In the genomic region with DNA sequence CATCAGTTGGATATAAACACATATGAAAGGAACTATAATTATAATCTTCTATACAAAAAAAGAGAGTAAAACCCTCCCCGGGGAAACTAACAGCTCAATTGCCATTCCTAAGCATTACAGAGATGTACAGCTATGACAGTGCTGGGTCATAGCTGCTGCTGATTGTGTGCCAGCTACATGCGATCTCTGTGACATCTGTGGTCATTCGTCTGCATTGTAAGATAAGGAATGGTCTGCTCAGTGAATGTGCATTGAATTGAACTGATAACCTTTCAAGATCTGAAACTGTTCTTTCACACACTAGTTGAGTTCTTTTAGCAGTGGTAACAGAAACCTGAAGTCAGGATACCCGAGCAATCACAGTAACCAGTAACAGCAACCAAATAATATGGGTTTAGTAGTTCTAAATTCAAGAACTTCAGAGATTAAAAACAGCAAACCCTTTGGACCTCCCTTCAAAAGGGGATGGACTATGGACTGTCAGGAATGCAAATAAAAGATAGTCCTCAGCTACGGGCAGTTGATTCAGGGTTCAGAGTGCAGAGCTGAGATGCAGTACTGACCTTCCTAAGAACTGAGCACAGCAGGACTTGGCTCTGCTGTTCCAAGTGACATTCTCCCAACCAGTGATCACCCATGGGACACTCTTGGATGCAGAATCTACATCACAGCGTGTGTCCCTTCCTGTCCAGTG, we compare ENCODE assay signal across 14 mouse cellular contexts.
DNase-seq lines count a peak whose midpoint lies in the region; ATAC-seq and TF ChIP-seq lines count a peak whose summit lies in the region.
"Had no signal": no experiment of that assay in that cellular context is flagged by ENCODE, and none has a peak within 500 bp of the region (broad histone marks: within the 10 kb centered on the region; RNA-seq: fewer than 3 reads in every experiment).

No protein-coding gene starts in this region.

- ATAC-seq in kidney, embryonic 16.5 days (ENCODE audit: low FRiP score, low TSS enrichment) = peak; percentile 54; the same call in 1 of the 2 replicates
- ATAC-seq in liver, embryonic 16.5 days (ENCODE audit: low read depth) = peak; percentile 92
- ATAC-seq in hindbrain, embryonic 16.5 days = no peak

- 62% methylated on average over 6 of the region's 6 CpGs for WGBS in kidney, embryonic 16.5 days
- 19% methylated on average over 6 of the region's 6 CpGs for WGBS in liver, embryonic 16.5 days (ENCODE audit: insufficient replicate concordance)
- 76% methylated on average over 6 of the region's 6 CpGs for WGBS in hindbrain, embryonic 16.5 days

- peak overlapping the region; percentile 0; the same call in 1 of the 2 replicates for H3K4me3 ChIP-seq in bone marrow macrophage, adult 2 months (ENCODE audit: insufficient read depth, low read length)
- H3K4me3 ChIP-seq in kidney, embryonic 16.5 days (ENCODE audit: low read length) = no peak overlapping the region
- no peak overlapping the region for H3K4me3 ChIP-seq in liver, embryonic 16.5 days (ENCODE audit: low read depth, low read length)
- H3K4me3 ChIP-seq in hindbrain, embryonic 16.5 days (ENCODE audit: low read length) = no peak overlapping the region
- H3K4me3 ChIP-seq: embryonic facial prominence, embryonic 13.5 days; forebrain, embryonic 12.5 days had no signal

- peak; percentile 13 for DNase-seq in kidney, adult 11 months
- no peak for DNase-seq in kidney, postnatal 10 days
- DNase-seq in right cerebral cortex, postnatal 25 days = no peak
- DNase-seq in ovary, postnatal 14 days (ENCODE audit: low spot score) = no peak
- DNase-seq: adrenal gland, postnatal 36 days; cerebellum, adult 11-12 months; lung, adult 18-20 months; right cerebral cortex, adult 18-20 months had no signal

- H3K27me3 ChIP-seq in kidney, embryonic 16.5 days (ENCODE audit: insufficient read depth, low read length) = no peaks in the 10 kb centered on the region
- no peaks in the 10 kb centered on the region for H3K27me3 ChIP-seq in liver, embryonic 16.5 days (ENCODE audit: control insufficient read depth, insufficient read depth, low read depth, low read length)
- no peaks in the 10 kb centered on the region for H3K27me3 ChIP-seq in hindbrain, embryonic 16.5 days (replicated peaks; ENCODE audit: control insufficient read depth, insufficient read depth, low read length)
- H3K27me3 ChIP-seq: embryonic facial prominence, embryonic 13.5 days; forebrain, embryonic 12.5 days had no signal

- H3K9ac ChIP-seq in kidney, embryonic 16.5 days (replicated peaks; ENCODE audit: low read length) = no peak overlapping the region
- no peak overlapping the region for H3K9ac ChIP-seq in liver, embryonic 16.5 days (ENCODE audit: low read depth, low read length)
- no peak overlapping the region for H3K9ac ChIP-seq in hindbrain, embryonic 16.5 days (ENCODE audit: low read depth, low read length)
- H3K9ac ChIP-seq: embryonic facial prominence, embryonic 13.5 days; forebrain, embryonic 12.5 days had no signal

- H3K36me3 ChIP-seq in kidney, embryonic 16.5 days (ENCODE audit: insufficient read depth, low read length) = no peaks in the 10 kb centered on the region
- H3K36me3 ChIP-seq in liver, embryonic 16.5 days (ENCODE audit: control insufficient read depth, insufficient read depth) = no peaks in the 10 kb centered on the region
- no peaks in the 10 kb centered on the region for H3K36me3 ChIP-seq in hindbrain, embryonic 16.5 days (ENCODE audit: control insufficient read depth, insufficient read depth, low read length)
- H3K36me3 ChIP-seq: embryonic facial prominence, embryonic 13.5 days; forebrain, embryonic 12.5 days had no signal

- peak overlapping the region; percentile 77 for H3K27ac ChIP-seq in bone marrow macrophage, adult 2 months (ENCODE audit: insufficient read depth, low read depth, low read length)
- no peak overlapping the region for H3K27ac ChIP-seq in kidney, embryonic 16.5 days (ENCODE audit: low read length)
- peak overlapping the region; percentile 41; the same call in 1 of the 2 replicates for H3K27ac ChIP-seq in liver, embryonic 16.5 days (ENCODE audit: low read length)
- H3K27ac ChIP-seq in hindbrain, embryonic 16.5 days (ENCODE audit: low read depth, low read length) = no peak overlapping the region
- H3K27ac ChIP-seq: embryonic facial prominence, embryonic 13.5 days; forebrain, embryonic 12.5 days had no signal

- TF ChIP-seq CTCF in bone marrow macrophage, adult 2 months (IDR thresholded peaks at IDR 0.05; ENCODE audit: low read depth, low read length) = no peak

- no peak for TF ChIP-seq POLR2A in bone marrow macrophage, adult 2 months (IDR thresholded peaks at IDR 0.05; ENCODE audit: borderline replicate concordance, low read depth, low read length)

- peaks cover 18% of the 10 kb centered on the region for H3K4me1 ChIP-seq in bone marrow macrophage, adult 2 months (ENCODE audit: control insufficient read depth, insufficient read depth, low read length)
- no peaks in the 10 kb centered on the region for H3K4me1 ChIP-seq in kidney, embryonic 16.5 days (ENCODE audit: insufficient read depth, low read length)
- H3K4me1 ChIP-seq in liver, embryonic 16.5 days (ENCODE audit: control insufficient read depth, low read depth, low read length) = peaks cover 7% of the 10 kb centered on the region
- H3K4me1 ChIP-seq in hindbrain, embryonic 16.5 days (ENCODE audit: control insufficient read depth, insufficient read depth, low read depth, low read length) = no peaks in the 10 kb centered on the region
- H3K4me1 ChIP-seq: embryonic facial prominence, embryonic 13.5 days; forebrain, embryonic 12.5 days had no signal

- H3K4me2 ChIP-seq in kidney, embryonic 16.5 days (replicated peaks; ENCODE audit: low read depth, low read length) = no peak overlapping the region
- peak overlapping the region; percentile 5 for H3K4me2 ChIP-seq in liver, embryonic 16.5 days (ENCODE audit: low read depth, low read length)
- H3K4me2 ChIP-seq in hindbrain, embryonic 16.5 days (ENCODE audit: low read length) = no peak overlapping the region
- H3K4me2 ChIP-seq: embryonic facial prominence, embryonic 13.5 days; forebrain, embryonic 12.5 days had no signal

- no peaks in the 10 kb centered on the region for H3K9me3 ChIP-seq in kidney, embryonic 16.5 days (ENCODE audit: low read length)
- H3K9me3 ChIP-seq in liver, embryonic 16.5 days (replicated peaks; ENCODE audit: control insufficient read depth, low read length) = no peaks in the 10 kb centered on the region
- no peaks in the 10 kb centered on the region for H3K9me3 ChIP-seq in hindbrain, embryonic 16.5 days (ENCODE audit: control insufficient read depth, low read length)
- H3K9me3 ChIP-seq: embryonic facial prominence, embryonic 13.5 days; forebrain, embryonic 12.5 days had no signal

Comparison
In these comparisons a context has a peak if more than half of its experiments do, and no peak if none do; other contexts are left out.
1. H3K27ac ChIP-seq: peak in bone marrow macrophage, adult 2 months (single experiment) and liver, embryonic 16.5 days (single experiment); none in kidney, embryonic 16.5 days (single experiment) and hindbrain, embryonic 16.5 days (single experiment).